Mouse (Mus musculus) embryonic fibroblast, embryonic 13.5 days (primary cell): ENCODE measurements around the gene Dusp2.

Source experiments
- CTCF ChIP-seq: IDR thresholded peaks from 2 replicates; pipeline ENCODE4 v1.5.1; 2011; ENCODE audit warnings: mild to moderate bottlenecking, control low read depth, low read length, moderate library complexity, borderline replicate concordance; ENCODE audit not compliant: insufficient read depth
- POLR2A ChIP-seq: IDR thresholded peaks from 2 replicates; pipeline ENCODE4 v1.6.1; 2011; ENCODE audit warnings: low read depth, mild to moderate bottlenecking, control low read depth, low read length, moderate library complexity

GRCm38 (mm10) chr2:127387521-127387920 lies 51.6 kb downstream of the Dusp2 start:
- TF ChIP-seq POLR2A (no peak), CTCF (no peak)
